Mouse (Mus musculus): Measurements from ENCODE around the gene Gm15023.
"Not testable (repeated sequence)": the region's sequence is repeated elsewhere in the genome, so short reads cannot be mapped to it uniquely, and the experiment has no call there.

GRCm38 (mm10) chrX:135209773-135210435 is 32.5 kb upstream of the Gm15023 start:
- not testable (repeated sequence) for TF ChIP-seq CTCF (IDR thresholded peaks at IDR 0.05; ENCODE audit: borderline replicate concordance, insufficient read depth, low read length); POLR2A (IDR thresholded peaks at IDR 0.05; ENCODE audit: low read depth, low read length)

Data from embryonic fibroblast, embryonic 13.5 days (primary cell).